Mouse (Mus musculus) erythroblast, embryonic 14.5 days (primary cell): ENCODE results near the gene Rnf149.

ENCODE experiments used
- GATA1 ChIP-seq: IDR thresholded peaks from 2 replicates; pipeline ENCODE4 v1.6.1; 2012; ENCODE audit warnings: low read length, inconsistent platforms, mixed read lengths
- TAL1 ChIP-seq: IDR thresholded peaks from 3 replicates; pipeline ENCODE4 v1.6.1; 2012; ENCODE audit warnings: low read length, inconsistent platforms, mixed read lengths

GRCm38 (mm10) chr1:39598726-39599125 lies 21.5 kb upstream of the Rnf149 start:
- TF ChIP-seq GATA1 = no peak
- TF ChIP-seq TAL1 = no peak
